21 mouse cellular contexts compared by ENCODE assay signal in the genomic region with DNA sequence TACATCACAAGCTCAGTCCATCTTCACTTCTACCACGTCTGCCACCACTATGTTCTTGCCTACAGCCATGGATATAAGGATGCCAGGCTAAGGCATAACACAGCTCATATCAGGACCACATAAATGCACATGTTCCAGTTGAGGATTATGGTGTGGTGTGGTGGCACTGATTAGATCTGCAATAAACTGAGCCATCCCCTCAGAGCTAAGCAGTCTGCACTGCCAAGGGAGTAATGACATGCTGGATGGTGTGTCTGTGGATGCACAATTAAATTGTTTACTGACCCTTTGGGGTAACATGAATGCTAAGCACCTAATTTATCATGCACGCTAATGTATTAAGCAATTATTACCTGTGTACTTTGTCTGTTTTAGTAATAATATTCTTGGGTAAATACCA.
A peak's percentile ranks its signal among the peaks of the same experiment; 100 is the strongest.
DNase-seq lines count a peak whose midpoint lies in the region; ATAC-seq lines count a peak whose summit lies in the region.
"Had no signal": no experiment of that assay in that cellular context is flagged by ENCODE, and none has a peak within 500 bp of the region (broad histone marks: within the 10 kb centered on the region; RNA-seq: fewer than 3 reads in every experiment).

No protein-coding gene starts in this region.

- H3K9me3 ChIP-seq in hindbrain, embryonic 14.5 days (ENCODE audit: control insufficient read depth, low read length) = no peaks in the 10 kb centered on the region
- H3K9me3 ChIP-seq in hindbrain, embryonic 12.5 days (replicated peaks) = no peaks in the 10 kb centered on the region
- H3K9me3 ChIP-seq in midbrain, embryonic 12.5 days = no peaks in the 10 kb centered on the region
- H3K9me3 ChIP-seq in midbrain, embryonic 13.5 days = no peaks in the 10 kb centered on the region
- no peaks in the 10 kb centered on the region for H3K9me3 ChIP-seq in neural tube, embryonic 13.5 days
- H3K9me3 ChIP-seq: embryonic facial prominence, embryonic 12.5 days; embryonic facial prominence, embryonic 15.5 days; heart, embryonic 10.5 days had no signal

- DNase-seq in hindbrain, embryonic 14.5 days (ENCODE audit: low spot score) = no peak
- no peak for DNase-seq in neural tube, embryonic 10.5 days (ENCODE audit: extremely low spot score, low spot score)
- DNase-seq: adrenal gland, adult 2 months; adrenal gland, postnatal 14 days; cerebellum, adult 11 months; cerebellum, adult 2 months; cerebellum, adult 9-11 months; cerebellum, postnatal 25 days; forebrain, postnatal 0 days; gastrocnemius, adult 2 months; gastrocnemius, postnatal 14 days; heart, adult 2 months had no signal

- ATAC-seq in hindbrain, embryonic 14.5 days (ENCODE audit: low FRiP score) = peak; percentile 63; the same call in 1 of the 2 replicates
- ATAC-seq in hindbrain, embryonic 12.5 days (ENCODE audit: low FRiP score) = no peak
- ATAC-seq in midbrain, embryonic 12.5 days (ENCODE audit: low FRiP score, low read depth) = no peak
- ATAC-seq in midbrain, embryonic 13.5 days = no peak
- ATAC-seq in neural tube, embryonic 13.5 days (ENCODE audit: low read depth) = peak; percentile 68
- ATAC-seq: CD4-positive, CD25-positive, alpha-beta regulatory T cell, adult 4 months; forebrain, embryonic 14.5 days; forebrain, postnatal 0 days had no signal

- H3K4me1 ChIP-seq in hindbrain, embryonic 14.5 days (replicated peaks; ENCODE audit: control insufficient read depth, insufficient read depth, low read length) = peaks cover 24% of the 10 kb centered on the region
- peaks cover 14% of the 10 kb centered on the region for H3K4me1 ChIP-seq in hindbrain, embryonic 12.5 days
- peaks cover 8% of the 10 kb centered on the region for H3K4me1 ChIP-seq in midbrain, embryonic 12.5 days
- H3K4me1 ChIP-seq in midbrain, embryonic 13.5 days (replicated peaks) = peaks cover 25% of the 10 kb centered on the region
- peaks cover 25% of the 10 kb centered on the region for H3K4me1 ChIP-seq in neural tube, embryonic 13.5 days (replicated peaks)
- H3K4me1 ChIP-seq: embryonic facial prominence, embryonic 12.5 days; embryonic facial prominence, embryonic 15.5 days; heart, embryonic 10.5 days had no signal

- no peaks in the 10 kb centered on the region for H3K36me3 ChIP-seq in hindbrain, embryonic 14.5 days (replicated peaks; ENCODE audit: control insufficient read depth, insufficient read depth)
- H3K36me3 ChIP-seq in hindbrain, embryonic 12.5 days = no peaks in the 10 kb centered on the region
- no peaks in the 10 kb centered on the region for H3K36me3 ChIP-seq in midbrain, embryonic 12.5 days
- no peaks in the 10 kb centered on the region for H3K36me3 ChIP-seq in midbrain, embryonic 13.5 days
- no peaks in the 10 kb centered on the region for H3K36me3 ChIP-seq in neural tube, embryonic 13.5 days
- H3K36me3 ChIP-seq: embryonic facial prominence, embryonic 12.5 days; embryonic facial prominence, embryonic 15.5 days; heart, embryonic 10.5 days had no signal

- H3K27me3 ChIP-seq in hindbrain, embryonic 14.5 days (ENCODE audit: control insufficient read depth, insufficient read depth, low read length) = no peaks in the 10 kb centered on the region
- no peaks in the 10 kb centered on the region for H3K27me3 ChIP-seq in hindbrain, embryonic 12.5 days
- no peaks in the 10 kb centered on the region for H3K27me3 ChIP-seq in midbrain, embryonic 12.5 days
- no peaks in the 10 kb centered on the region for H3K27me3 ChIP-seq in midbrain, embryonic 13.5 days
- H3K27me3 ChIP-seq in neural tube, embryonic 13.5 days = no peaks in the 10 kb centered on the region
- H3K27me3 ChIP-seq: embryonic facial prominence, embryonic 15.5 days had no signal

- no peak overlapping the region for H3K9ac ChIP-seq in hindbrain, embryonic 14.5 days
- H3K9ac ChIP-seq in hindbrain, embryonic 12.5 days = no peak overlapping the region
- no peak overlapping the region for H3K9ac ChIP-seq in midbrain, embryonic 12.5 days (replicated peaks)
- no peak overlapping the region for H3K9ac ChIP-seq in midbrain, embryonic 13.5 days (replicated peaks)
- no peak overlapping the region for H3K9ac ChIP-seq in neural tube, embryonic 13.5 days
- H3K9ac ChIP-seq: embryonic facial prominence, embryonic 12.5 days; embryonic facial prominence, embryonic 15.5 days; forebrain, postnatal 0 days had no signal

- H3K27ac ChIP-seq in hindbrain, embryonic 14.5 days = no peak overlapping the region
- H3K27ac ChIP-seq in hindbrain, embryonic 12.5 days = no peak overlapping the region
- H3K27ac ChIP-seq in midbrain, embryonic 12.5 days (replicated peaks) = 0 out of 2 replicates have a peak overlapping the region, but pooled peaks have one; percentile 3
- no peak overlapping the region for H3K27ac ChIP-seq in midbrain, embryonic 13.5 days
- H3K27ac ChIP-seq in neural tube, embryonic 13.5 days (replicated peaks) = no peak overlapping the region; the same call in 1 of the 2 replicates
- H3K27ac ChIP-seq: embryonic facial prominence, embryonic 12.5 days; embryonic facial prominence, embryonic 15.5 days; gastrocnemius, adult 2 months; heart, adult 2 months; heart, embryonic 10.5 days had no signal

- 64% methylated on average over 2 of the region's 2 CpGs for WGBS in hindbrain, embryonic 14.5 days
- WGBS in hindbrain, embryonic 12.5 days = 71% methylated on average over 2 of the region's 2 CpGs
- 86% methylated on average over 2 of the region's 2 CpGs for WGBS in midbrain, embryonic 12.5 days
- WGBS in midbrain, embryonic 13.5 days = 73% methylated on average over 2 of the region's 2 CpGs
- 48% methylated on average over 2 of the region's 2 CpGs for WGBS in neural tube, embryonic 13.5 days

- H3K4me3 ChIP-seq in hindbrain, embryonic 14.5 days (replicated peaks; ENCODE audit: low read length) = no peak overlapping the region
- H3K4me3 ChIP-seq in hindbrain, embryonic 12.5 days = no peak overlapping the region
- H3K4me3 ChIP-seq in midbrain, embryonic 12.5 days = no peak overlapping the region
- H3K4me3 ChIP-seq in midbrain, embryonic 13.5 days (replicated peaks) = no peak overlapping the region
- no peak overlapping the region for H3K4me3 ChIP-seq in neural tube, embryonic 13.5 days
- H3K4me3 ChIP-seq: embryonic facial prominence, embryonic 12.5 days; embryonic facial prominence, embryonic 15.5 days; gastrocnemius, adult 2 months; heart, adult 2 months; heart, embryonic 10.5 days had no signal

- H3K4me2 ChIP-seq in hindbrain, embryonic 14.5 days (replicated peaks) = no peak overlapping the region
- H3K4me2 ChIP-seq in hindbrain, embryonic 12.5 days (replicated peaks) = no peak overlapping the region
- no peak overlapping the region for H3K4me2 ChIP-seq in midbrain, embryonic 12.5 days (replicated peaks)
- H3K4me2 ChIP-seq in midbrain, embryonic 13.5 days (replicated peaks) = no peak overlapping the region
- H3K4me2 ChIP-seq in neural tube, embryonic 13.5 days = no peak overlapping the region
- H3K4me2 ChIP-seq: embryonic facial prominence, embryonic 12.5 days; embryonic facial prominence, embryonic 15.5 days had no signal

Comparison
In these comparisons a context has a peak if more than half of its experiments do, and no peak if none do; other contexts are left out.
1. ATAC-seq: peak in hindbrain, embryonic 14.5 days (single experiment) and neural tube, embryonic 13.5 days (single experiment); none in hindbrain, embryonic 12.5 days (single experiment), midbrain, embryonic 12.5 days (single experiment) and midbrain, embryonic 13.5 days (single experiment).